Mouse (Mus musculus) neural tube, embryonic 10.5 days (tissue): ENCODE results near the gene Hes3.

Source experiments
- DNase-seq: peaks from one replicate; pipeline ENCODE4 v3.0.0-alpha.2; 2017; ENCODE audit warnings: low spot score; ENCODE audit errors: extremely low spot score

Hes3 gene

GRCm38 (mm10) chr4:152305991-152306390 is 14.5 kb upstream of the Hes3 start:
- no peak for DNase-seq

GRCm38 (mm10) chr4:152304685-152305084 is 13.2 kb upstream of the Hes3 start:
- DNase-seq = no peak

GRCm38 (mm10) chr4:152303172-152303571 is 11.7 kb upstream of the Hes3 start:
- DNase-seq = no peak

- DNase-seq = no peak
Measured at GRCm38 (mm10) chr4:152302012-152302411, 10.6 kb upstream of the Hes3 start.

- DNase-seq = no peak
Measured at GRCm38 (mm10) chr4:152300375-152300774, 8.9 kb upstream of the Hes3 start.

GRCm38 (mm10) chr4:152298836-152299235 is 7.4 kb upstream of the Hes3 start:
- no peak for DNase-seq

- DNase-seq = peak; percentile 100
Measured at GRCm38 (mm10) chr4:152296874-152297861, 5.7 kb upstream of the Hes3 start, which contains the start of gene Icmt. Gene Icmt (plus strand): TSS chr4:152297227.

GRCm38 (mm10) chr4:152296371-152296770 is 4.9 kb upstream of the Hes3 start:
- no peak for DNase-seq

GRCm38 (mm10) chr4:152295916-152296315 is 4.5 kb upstream of the Hes3 start:
- DNase-seq = no peak

GRCm38 (mm10) chr4:152294188-152294929 is 2.9 kb upstream of the Hes3 start:
- DNase-seq = no peak

GRCm38 (mm10) chr4:152292102-152292765 is 772 bp upstream of the Hes3 start:
- no peak for DNase-seq

- no peak for DNase-seq
Measured at GRCm38 (mm10) chr4:152290991-152291390, 471 bp downstream of the Hes3 start.

- peak; percentile 75 for DNase-seq
Measured at GRCm38 (mm10) chr4:152290385-152290784, 1.1 kb downstream of the Hes3 start.

- DNase-seq = peak; percentile 50
Measured at GRCm38 (mm10) chr4:152288398-152288945, 3.0 kb downstream of the Hes3 start.

- no peak for DNase-seq
Measured at GRCm38 (mm10) chr4:152287317-152288120, 3.9 kb downstream of the Hes3 start.

GRCm38 (mm10) chr4:152286887-152287286 is 4.6 kb downstream of the Hes3 start:
- peak; percentile 81 for DNase-seq

- peak; percentile 49 for DNase-seq
Measured at GRCm38 (mm10) chr4:152286183-152286582, 5.3 kb downstream of the Hes3 start.

GRCm38 (mm10) chr4:152285505-152285904 is 6.0 kb downstream of the Hes3 start:
- peak; percentile 62 for DNase-seq

GRCm38 (mm10) chr4:152283186-152283950 is 8.1 kb downstream of the Hes3 start:
- peak; percentile 92 for DNase-seq

- DNase-seq = no peak
Measured at GRCm38 (mm10) chr4:152282721-152283120, 8.7 kb downstream of the Hes3 start.
